ENCODE assay signal across 10 mouse cellular contexts in the genomic region with DNA sequence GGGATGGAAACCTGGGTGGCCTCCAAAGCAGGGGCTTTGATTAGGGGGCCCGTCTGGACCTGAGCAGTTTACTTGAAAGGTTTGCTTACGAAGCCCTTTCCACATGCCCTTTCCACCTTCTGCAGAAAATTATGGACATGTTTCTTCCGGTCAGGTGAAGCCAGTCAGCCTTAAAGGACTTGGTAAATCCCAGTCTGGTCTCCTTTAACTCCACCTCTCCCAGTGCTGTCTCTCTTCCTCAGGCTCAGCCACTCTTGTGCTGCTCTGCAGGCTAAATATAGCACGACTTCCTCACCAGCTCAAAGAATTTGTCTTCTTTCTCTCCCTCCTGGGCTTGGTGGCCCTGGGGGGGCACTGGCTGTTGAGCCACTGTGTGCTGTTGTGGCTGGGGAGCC. TPM values are rescaled to one million over a fixed set of nuclear protein-coding genes. Genes with fewer than 3 reads are reported as not detected.
A peak's percentile ranks its signal among the peaks of the same experiment; 100 is the strongest.
DNase-seq lines count a peak whose midpoint lies in the region; ATAC-seq and TF ChIP-seq lines count a peak whose summit lies in the region.
"Had no signal": no experiment of that assay in that cellular context is flagged by ENCODE, and none has a peak within 500 bp of the region (broad histone marks: within the 10 kb centered on the region; RNA-seq: fewer than 3 reads in every experiment).

No protein-coding gene starts in this region.

- WGBS in heart, embryonic 13.5 days, result 8% methylated on average over 4 of the region's 4 CpGs
- 29% methylated on average over 4 of the region's 4 CpGs for WGBS in forebrain, embryonic 12.5 days

- peak overlapping the region; percentile 70 for H3K4me2 ChIP-seq in heart, embryonic 13.5 days
- H3K4me2 ChIP-seq in forebrain, embryonic 12.5 days, result peak overlapping the region; percentile 83

- H3K9ac ChIP-seq in heart, embryonic 13.5 days, result peak overlapping the region; percentile 88
- no peak overlapping the region for H3K9ac ChIP-seq in forebrain, embryonic 12.5 days
- H3K9ac ChIP-seq: liver, embryonic 14.5 days had no signal

- TF ChIP-seq CTCF in bone marrow macrophage, adult 2 months (IDR thresholded peaks at IDR 0.05; ENCODE audit: low read depth, low read length), result no peak

- H3K9me3 ChIP-seq in heart, embryonic 13.5 days, result no peaks in the 10 kb centered on the region
- H3K9me3 ChIP-seq in forebrain, embryonic 12.5 days, result no peaks in the 10 kb centered on the region
- H3K9me3 ChIP-seq: G1E had no signal

- H3K27me3 ChIP-seq in heart, embryonic 13.5 days (replicated peaks), result no peaks in the 10 kb centered on the region
- H3K27me3 ChIP-seq in forebrain, embryonic 12.5 days, result peaks cover 5% of the 10 kb centered on the region; the same call in 1 of the 2 replicates

- DNase-seq in heart, postnatal 4 days, result no peak
- no peak for DNase-seq in embryo, embryonic 10 days (ENCODE audit: low spot score)
- no peak for DNase-seq in urinary bladder, postnatal 14 days (ENCODE audit: low spot score)
- no peak for DNase-seq in urinary bladder, adult 2 months (ENCODE audit: low spot score)

- ATAC-seq in heart, embryonic 13.5 days (ENCODE audit: extremely low read depth, insufficient number of reproducible peaks, low FRiP score, low TSS enrichment), result no peak
- no peak for ATAC-seq in forebrain, embryonic 12.5 days (ENCODE audit: low FRiP score)
- peak; percentile 23; the same call in 1 of the 2 replicates for ATAC-seq in megakaryocyte progenitor cell, adult 5-6 weeks (replicated peaks; ENCODE audit: poor library complexity)

- H3K36me3 ChIP-seq in heart, embryonic 13.5 days, result peaks cover 51% of the 10 kb centered on the region
- H3K36me3 ChIP-seq in forebrain, embryonic 12.5 days (replicated peaks), result peaks cover 18% of the 10 kb centered on the region

- peak overlapping the region; percentile 96 for H3K27ac ChIP-seq in heart, embryonic 13.5 days (replicated peaks)
- peak overlapping the region; percentile 2; the same call in 1 of the 2 replicates for H3K27ac ChIP-seq in bone marrow macrophage, adult 2 months (ENCODE audit: insufficient read depth, low read depth, low read length)
- H3K27ac ChIP-seq in forebrain, embryonic 12.5 days, result no peak overlapping the region
- H3K27ac ChIP-seq: liver, embryonic 14.5 days had no signal

- no peak for TF ChIP-seq POLR2A in bone marrow macrophage, adult 2 months (IDR thresholded peaks at IDR 0.05; ENCODE audit: borderline replicate concordance, low read depth, low read length)

- H3K4me3 ChIP-seq in heart, embryonic 13.5 days, result peak overlapping the region; percentile 74
- H3K4me3 ChIP-seq in bone marrow macrophage, adult 2 months (ENCODE audit: insufficient read depth, low read length), result no peak overlapping the region
- H3K4me3 ChIP-seq in forebrain, embryonic 12.5 days (replicated peaks), result peak overlapping the region; percentile 56; the same call in 1 of the 2 replicates

- peaks cover 37% of the 10 kb centered on the region for H3K4me1 ChIP-seq in heart, embryonic 13.5 days
- peaks cover 20% of the 10 kb centered on the region for H3K4me1 ChIP-seq in bone marrow macrophage, adult 2 months (ENCODE audit: control insufficient read depth, insufficient read depth, low read length)
- peaks cover 26% of the 10 kb centered on the region for H3K4me1 ChIP-seq in forebrain, embryonic 12.5 days

RNA-seq across cellular contexts. Expression of gene Sv2a, which starts 1.4 kb away (rescaled TPM):
- 13.5 and 14.0 TPM in 2 replicates for polyA plus RNA-seq in heart, embryonic 13.5 days (2015; fragmentation: Nextera tagmentation; extraction: Ambion mirVana)
- 10 to 100 TPM; 19.3 to 20.6 TPM for total RNA-seq in heart, postnatal 4 days (2021)
- 0.64 and 0.92 TPM in 2 replicates for polyA plus RNA-seq in bone marrow macrophage, adult 2 months (2012; ENCODE audit: insufficient read depth, insufficient read length, missing spikeins)
- 22.9 and 24.3 TPM in 2 replicates for polyA plus RNA-seq in forebrain, embryonic 12.5 days (2016; fragmentation: Nextera tagmentation; extraction: Ambion mirVana)
- 0.34 and 0.49 TPM in 2 replicates for total RNA-seq in megakaryocyte progenitor cell, adult 5-6 weeks (2015)
- total RNA-seq in megakaryocyte progenitor cell, adult 5-6 weeks (2017), result 0.21 and 0.51 TPM in 2 replicates
- polyA plus RNA-seq in urinary bladder, adult 2 months (2012; rRNA removed), result 8.6 and 9.4 TPM in 2 replicates

RNA-seq across cellular contexts. Expression of gene Sf3b4, which starts 10.2 kb away (rescaled TPM):
- 97.7 and 98.6 TPM in 2 replicates for polyA plus RNA-seq in heart, embryonic 13.5 days (2015; fragmentation: Nextera tagmentation; extraction: Ambion mirVana)
- total RNA-seq in heart, postnatal 4 days (2021), result 10 to 100 TPM; 34.1 to 36.8 TPM
- polyA plus RNA-seq in bone marrow macrophage, adult 2 months (2012; ENCODE audit: insufficient read depth, insufficient read length, missing spikeins), result 53.7 and 62.7 TPM in 2 replicates
- 185 and 201 TPM in 2 replicates for polyA plus RNA-seq in forebrain, embryonic 12.5 days (2016; fragmentation: Nextera tagmentation; extraction: Ambion mirVana)
- total RNA-seq in megakaryocyte progenitor cell, adult 5-6 weeks (2015), result 88.5 and 92.4 TPM in 2 replicates
- 23.0 and 24.6 TPM in 2 replicates for total RNA-seq in megakaryocyte progenitor cell, adult 5-6 weeks (2017)
- 48.6 and 52.3 TPM in 2 replicates for polyA plus RNA-seq in urinary bladder, adult 2 months (2012; rRNA removed)

RNA-seq across cellular contexts. Expression of gene Mtmr11, which starts 20.6 kb away (rescaled TPM):
- 6.4 and 7.2 TPM in 2 replicates for polyA plus RNA-seq in heart, embryonic 13.5 days (2015; fragmentation: Nextera tagmentation; extraction: Ambion mirVana)
- total RNA-seq in heart, postnatal 4 days (2021), result 1 to 10 TPM; 4.2 to 4.6 TPM
- polyA plus RNA-seq in bone marrow macrophage, adult 2 months (2012; ENCODE audit: insufficient read depth, insufficient read length, missing spikeins), result 12.6 and 14.4 TPM in 2 replicates
- 13.4 and 17.8 TPM in 2 replicates for polyA plus RNA-seq in forebrain, embryonic 12.5 days (2016; fragmentation: Nextera tagmentation; extraction: Ambion mirVana)
- not detected in 2 replicates for total RNA-seq in megakaryocyte progenitor cell, adult 5-6 weeks (2015)
- total RNA-seq in megakaryocyte progenitor cell, adult 5-6 weeks (2017), result 0.08 TPM in 1 of 2 replicates, not detected in the other
- 33.7 and 35.7 TPM in 2 replicates for polyA plus RNA-seq in urinary bladder, adult 2 months (2012; rRNA removed)
- polyA plus RNA-seq: G1E had no signal

RNA-seq across cellular contexts. Expression of gene Bola1, which starts 37.1 kb away (rescaled TPM):
- polyA plus RNA-seq in heart, embryonic 13.5 days (2015; fragmentation: Nextera tagmentation; extraction: Ambion mirVana), result 42.5 and 46.7 TPM in 2 replicates
- 10 to 100 TPM; 18.8 to 20.9 TPM for total RNA-seq in heart, postnatal 4 days (2021)
- 14.1 and 19.0 TPM in 2 replicates for polyA plus RNA-seq in bone marrow macrophage, adult 2 months (2012; ENCODE audit: insufficient read depth, insufficient read length, missing spikeins)
- 72.2 and 77.9 TPM in 2 replicates for polyA plus RNA-seq in forebrain, embryonic 12.5 days (2016; fragmentation: Nextera tagmentation; extraction: Ambion mirVana)
- total RNA-seq in megakaryocyte progenitor cell, adult 5-6 weeks (2015), result 29.1 and 34.3 TPM in 2 replicates
- total RNA-seq in megakaryocyte progenitor cell, adult 5-6 weeks (2017), result 42.9 and 50.4 TPM in 2 replicates
- 28.1 and 39.1 TPM in 2 replicates for polyA plus RNA-seq in urinary bladder, adult 2 months (2012; rRNA removed)

RNA-seq across cellular contexts. Expression of gene Hist2h2ab, which starts 37.3 kb away (rescaled TPM):
- not detected in 2 replicates for polyA plus RNA-seq in heart, embryonic 13.5 days (2015; fragmentation: Nextera tagmentation; extraction: Ambion mirVana)
- total RNA-seq in heart, postnatal 4 days (2021), result 10 to 100 TPM; 25.5 to 29.9 TPM
- polyA plus RNA-seq in bone marrow macrophage, adult 2 months (2012; ENCODE audit: insufficient read depth, insufficient read length, missing spikeins), result not detected in 2 replicates
- 1.1 and 1.7 TPM in 2 replicates for polyA plus RNA-seq in forebrain, embryonic 12.5 days (2016; fragmentation: Nextera tagmentation; extraction: Ambion mirVana)
- total RNA-seq in megakaryocyte progenitor cell, adult 5-6 weeks (2015), result 5.7 and 9.1 TPM in 2 replicates
- total RNA-seq in megakaryocyte progenitor cell, adult 5-6 weeks (2017), result 113 and 300 TPM in 2 replicates
- polyA plus RNA-seq in urinary bladder, adult 2 months (2012; rRNA removed), result 0.60 and 0.74 TPM in 2 replicates
